Mouse (Mus musculus) CD4-positive helper T cell, adult 2 months (primary cell): Measurements from ENCODE around the gene Phpt1.

Experiments used
- DNase-seq: peaks from one replicate; pipeline ENCODE4 v3.0.0-alpha.2; 2012; ENCODE audit warnings: low read depth, missing footprints, low spot score

Gene Phpt1

GRCm38 (mm10) chr2:25582466-25583119 is 7.6 kb upstream of the Phpt1 start:
- DNase-seq: no peak

GRCm38 (mm10) chr2:25581901-25582301 is 6.9 kb upstream of the Phpt1 start:
- DNase-seq: no peak

GRCm38 (mm10) chr2:25581294-25581864 is 6.4 kb upstream of the Phpt1 start, which contains the start of gene Ajm1:
Gene Ajm1, minus strand, starts transcription at chr2:25581757.
- peak; percentile 77 for DNase-seq

GRCm38 (mm10) chr2:25580621-25581101 is 5.6 kb upstream of the Phpt1 start:
- DNase-seq: no peak

GRCm38 (mm10) chr2:25579737-25580460 is 4.9 kb upstream of the Phpt1 start:
- peak; percentile 74 for DNase-seq

GRCm38 (mm10) chr2:25578796-25579736 is 4.0 kb upstream of the Phpt1 start:
- peak; percentile 37 for DNase-seq

GRCm38 (mm10) chr2:25577951-25578795 is 3.1 kb upstream of the Phpt1 start:
- DNase-seq: peak; percentile 36

GRCm38 (mm10) chr2:25576965-25577891 is 2.2 kb upstream of the Phpt1 start:
- DNase-seq: peak; percentile 64

GRCm38 (mm10) chr2:25576028-25576850 is 1.2 kb upstream of the Phpt1 start:
- DNase-seq: no peak

- DNase-seq: peak; percentile 46
Measured at GRCm38 (mm10) chr2:25575432-25576027, 506 bp upstream of the Phpt1 start.

- DNase-seq: no peak
Measured at GRCm38 (mm10) chr2:25574136-25574535, 888 bp downstream of the Phpt1 start.

GRCm38 (mm10) chr2:25573068-25573467 is 2.0 kb downstream of the Phpt1 start:
- no peak for DNase-seq

- DNase-seq: no peak
Measured at GRCm38 (mm10) chr2:25571221-25571620, 3.8 kb downstream of the Phpt1 start.

- no peak for DNase-seq
Measured at GRCm38 (mm10) chr2:25569323-25569722, 5.7 kb downstream of the Phpt1 start.

- no peak for DNase-seq
Measured at GRCm38 (mm10) chr2:25568473-25569019, 6.5 kb downstream of the Phpt1 start.

GRCm38 (mm10) chr2:25566558-25566957 is 8.5 kb downstream of the Phpt1 start:
- DNase-seq: no peak

- no peak for DNase-seq
Measured at GRCm38 (mm10) chr2:25565741-25566140, 9.3 kb downstream of the Phpt1 start.

- no peak for DNase-seq
Measured at GRCm38 (mm10) chr2:25561946-25562345, 13.1 kb downstream of the Phpt1 start.
